Mouse (Mus musculus) liver, embryonic 14.5 days (tissue): ENCODE results near the gene Cplx2. TPM values are rescaled to one million over a fixed set of nuclear protein-coding genes. Genes with fewer than 3 reads are reported as not detected.

Experiments
- ATAC-seq: fragments of 200-750 bp; cut with Nextera tagmentation; 2 replicates; pipeline ENCODE4 v1.8.0; 2017; ENCODE audit warnings: moderate number of reproducible peaks, mild to moderate bottlenecking, moderate library complexity; ENCODE audit not compliant: insufficient read depth
- DNase-seq, 3 experiments: peaks; one replicate each; pipeline ENCODE4 v3.0.0-alpha.2; 2012 to 2013; ENCODE audit warnings: low read depth in 3 of 3, low spot score in 3 of 3
- H3K27ac ChIP-seq: fragments of 300-500 bp; sonication (generic); 2 replicates; pipeline ENCODE4 v1.5.1; 2014; ENCODE audit warnings: moderate library complexity, mild to moderate bottlenecking, control low read depth, inconsistent platforms
- H3K27me3 ChIP-seq: fragments of 300-500 bp; sonication (generic); 2 replicates; pipeline ENCODE4 v1.6.1; 2014; ENCODE audit warnings: mild to moderate bottlenecking, low read length, moderate library complexity; ENCODE audit not compliant: control insufficient read depth, insufficient read depth
- H3K36me3 ChIP-seq: fragments of 300-500 bp; sonication (generic); replicated peaks from 2 replicates; pipeline ENCODE4 v1.6.1; 2014; ENCODE audit warnings: low read depth; ENCODE audit not compliant: control insufficient read depth, insufficient read depth
- H3K4me1 ChIP-seq, 2 experiments: fragments of 200-500 bp in 1 of 2; fragments of 300-500 bp in 1 of 2; sonication (generic) in 1 of 2; replicated peaks; 2 replicates each; pipeline ENCODE4 v1.6.1; 2012 to 2014; ENCODE audit warnings: antibody characterized with exemption in 1 of 2, inconsistent platforms in 1 of 2, low read length in 1 of 2; ENCODE audit not compliant: control insufficient read depth in 2 of 2, insufficient read depth in 2 of 2
- H3K4me2 ChIP-seq: fragments of 300-500 bp; sonication (generic); 2 replicates; pipeline ENCODE4 v1.6.1; 2014; ENCODE audit warnings: low read depth, mild to moderate bottlenecking, control low read depth, moderate library complexity
- H3K4me3 ChIP-seq, 2 experiments: fragments of 200-500 bp in 1 of 2; fragments of 300-500 bp in 1 of 2; sonication (generic) in 1 of 2; 2 replicates each; pipeline ENCODE4 v1.5.1; 2012 to 2014; ENCODE audit warnings: low read depth in 2 of 2, low read length in 2 of 2, mild to moderate bottlenecking in 2 of 2, control low read depth in 1 of 2, inconsistent platforms in 1 of 2, moderate library complexity in 1 of 2; ENCODE audit not compliant: insufficient read depth in 1 of 2
- H3K9ac ChIP-seq: fragments of 300-500 bp; sonication (generic); replicated peaks from 2 replicates; pipeline ENCODE4 v1.6.1; 2014; ENCODE audit warnings: mild to moderate bottlenecking, control low read depth, moderate library complexity
- H3K9me3 ChIP-seq: fragments of 300-500 bp; sonication (generic); 2 replicates; pipeline ENCODE4 v1.6.1; 2016; ENCODE audit warnings: low read length, mixed read lengths; ENCODE audit not compliant: control insufficient read depth
- CTCF ChIP-seq: IDR thresholded peaks from 2 replicates; pipeline ENCODE4 v1.5.1; 2016; ENCODE audit warnings: antibody characterized with exemption, low read depth, control low read depth
- EP300 ChIP-seq: IDR thresholded peaks from 2 replicates; pipeline ENCODE4 v1.6.1; 2016; ENCODE audit warnings: antibody characterized with exemption, low read depth
- WGBS: fragments of 180-500 bp; shearing (Covaris S2); extraction: QIAGEN DNeasy Blood & Tissue Kit; methylation state at CpG from one replicate; pipeline ENCODE4 v1.1.7; 2014; ENCODE audit not compliant: insufficient replicate concordance; 5-methylcytosine and 5-hydroxymethylcytosine counted together
- polyA plus RNA-seq, 2 experiments: library from polyadenylated mRNA; depleted of rRNA in 1 of 2; stranded (reverse) in 1 of 2; unstranded in 1 of 2; fragments of >200 nt; fragmentation: Nextera tagmentation in 1 of 2; extraction: Ambion mirVana in 1 of 2; gene quantifications; 2 replicates each; pipeline versions ENCODE4 v1.2.1 to v1.2.3; 2012 to 2014

The Cplx2 gene
- polyA plus RNA-seq, 2 experiments, result 0.24 to 0.49 TPM

- Histone ChIP-seq H3K9ac (no peak overlapping the region), H3K4me1 (peaks cover 0 to 6% of the 10 kb centered on the region in 2 experiments; a peak in 2 of 4 replicates), H3K36me3 (no peaks in the 10 kb centered on the region), H3K27ac (no peak overlapping the region), H3K27me3 (no peaks in the 10 kb centered on the region), H3K4me3 (no peak overlapping the region), H3K9me3 (no peaks in the 10 kb centered on the region), H3K4me2 (no peak overlapping the region)
- DNase-seq (no peak), ATAC-seq (no peak)
- no peak for TF ChIP-seq CTCF
- no peak for TF ChIP-seq EP300
- 55% methylated on average over 6 of the region's 6 CpGs for WGBS
Observed at GRCm38 (mm10) chr13:54326686-54327447, 44.3 kb upstream of the Cplx2 start.

- Histone ChIP-seq H3K9me3 (no peaks in the 10 kb centered on the region), H3K36me3 (no peaks in the 10 kb centered on the region), H3K4me2 (no peak overlapping the region), H3K9ac (no peak overlapping the region), H3K4me3 (no peak overlapping the region), H3K4me1 (peaks cover 0 to 6% of the 10 kb centered on the region in 2 experiments; a peak in 2 of 4 replicates), H3K27ac (no peak overlapping the region), H3K27me3 (no peaks in the 10 kb centered on the region)
- 50% methylated on average over 1 of the region's 1 CpGs for WGBS
- TF ChIP-seq EP300, result no peak
- no peak for TF ChIP-seq CTCF
- ATAC-seq, result no peak
- DNase-seq, result no peak
Observed at GRCm38 (mm10) chr13:54328029-54328428, 43.1 kb upstream of the Cplx2 start.

GRCm38 (mm10) chr13:54328954-54329490, 42.1 kb upstream of the Cplx2 start:
- Histone ChIP-seq H3K4me1 (peaks cover 0 to 6% of the 10 kb centered on the region in 2 experiments; a peak in 2 of 4 replicates), H3K9ac (no peak overlapping the region), H3K36me3 (no peaks in the 10 kb centered on the region), H3K4me2 (no peak overlapping the region), H3K4me3 (no peak overlapping the region), H3K27me3 (no peaks in the 10 kb centered on the region), H3K27ac (no peak overlapping the region), H3K9me3 (no peaks in the 10 kb centered on the region)
- no peak for TF ChIP-seq EP300
- no peak for TF ChIP-seq CTCF
- WGBS, result 55% methylated on average over 8 of the region's 8 CpGs
- ATAC-seq (no peak), DNase-seq (no peak)

- Histone ChIP-seq H3K9ac (no peak overlapping the region), H3K4me1 (peaks cover 0 to 6% of the 10 kb centered on the region in 2 experiments; a peak in 2 of 4 replicates), H3K36me3 (no peaks in the 10 kb centered on the region), H3K4me3 (no peak overlapping the region), H3K4me2 (no peak overlapping the region), H3K27me3 (no peaks in the 10 kb centered on the region), H3K27ac (no peak overlapping the region), H3K9me3 (no peaks in the 10 kb centered on the region)
- ATAC-seq (no peak), DNase-seq (no peak)
- 69% methylated on average over 22 of the region's 22 CpGs for WGBS
- TF ChIP-seq CTCF (no peak), EP300 (no peak)
Observed at GRCm38 (mm10) chr13:54331825-54332675, 39.1 kb upstream of the Cplx2 start.
